Comparison of ENCODE assay signal across 8 mouse cellular contexts in genomic region chr10:79920958-79921535, GRCm38 (mm10). TPM values are rescaled to one million over a fixed set of nuclear protein-coding genes. Genes with fewer than 3 reads are reported as not detected.
DNase-seq lines count a peak whose midpoint lies in the region; ATAC-seq and TF ChIP-seq lines count a peak whose summit lies in the region.

R3hdm4 (minus strand) TSS chr10:79921208.

- H3K4me3 ChIP-seq in left cerebral cortex, adult 2 months = peak within 1 kb of the TSS; percentile 11; the same call in 1 of the 2 replicates
- H3K4me3 ChIP-seq in gastrocnemius, adult 2 months = peak within 1 kb of the TSS; percentile 50
- H3K4me3 ChIP-seq in hindbrain, postnatal 0 days (ENCODE audit: low read length) = peak within 1 kb of the TSS; percentile 30

- no peak for ATAC-seq in hindbrain, postnatal 0 days
- no peak for ATAC-seq in megakaryocyte, adult 5-6 weeks (ENCODE audit: poor library complexity, severe bottlenecking)

- intact Hi-C loops in left cerebral cortex, adult 2 months (cut with DNase I) = no loop called here
- intact Hi-C loops in gastrocnemius, adult 2 months (cut with DNase I) = no loop called here

- no peak for DNase-seq in left cerebral cortex, adult 2 months (ENCODE audit: extremely low spot score in 1 of 2, low spot score in 2 of 2)
- no peak for DNase-seq in left cerebral cortex, adult 9 months (ENCODE audit: low spot score in 2 of 2)
- no peak for DNase-seq in adrenal gland, postnatal 25 days
- no peak for DNase-seq in gastrocnemius, adult 2 months
- no peak for DNase-seq in hindbrain, postnatal 0 days (ENCODE audit: low spot score)
- no peak for DNase-seq in right cerebral cortex, postnatal 10 days (ENCODE audit: low spot score in 2 of 2)
- DNase-seq in spleen, postnatal 10 days (ENCODE audit: low spot score in 2 of 2) = no peak

- peak within 1 kb of the TSS; percentile 31 for H3K9ac ChIP-seq in hindbrain, postnatal 0 days (replicated peaks; ENCODE audit: low read length)

- no peaks in the 10 kb centered on the region for H3K9me3 ChIP-seq in hindbrain, postnatal 0 days (ENCODE audit: low read length)

- no peaks in the 10 kb centered on the region for H3K36me3 ChIP-seq in hindbrain, postnatal 0 days (ENCODE audit: insufficient read depth, low read length)

- no peak for TF ChIP-seq CTCF in left cerebral cortex, adult 2 months (IDR thresholded peaks at IDR 0.05)
- TF ChIP-seq CTCF in gastrocnemius, adult 2 months (IDR thresholded peaks at IDR 0.05) = no peak
- no peak for TF ChIP-seq CTCF in hindbrain, postnatal 0 days (IDR thresholded peaks at IDR 0.05; ENCODE audit: low read depth)

- 4% methylated on average over 41 of the region's 41 CpGs for WGBS in hindbrain, postnatal 0 days

- H3K27me3 ChIP-seq in hindbrain, postnatal 0 days (ENCODE audit: insufficient read depth, low read length) = peaks cover 53% of the 10 kb centered on the region

- no peak within 1 kb of the TSS for H3K27ac ChIP-seq in left cerebral cortex, adult 2 months
- H3K27ac ChIP-seq in gastrocnemius, adult 2 months = no peak within 1 kb of the TSS
- no peak within 1 kb of the TSS for H3K27ac ChIP-seq in hindbrain, postnatal 0 days

- H3K4me2 ChIP-seq in hindbrain, postnatal 0 days (ENCODE audit: low read depth, low read length) = peak within 1 kb of the TSS; percentile 56

- H3K4me1 ChIP-seq in hindbrain, postnatal 0 days (ENCODE audit: insufficient read depth, low read length) = peaks cover 14% of the 10 kb centered on the region; the same call in 1 of the 2 replicates

RNA-seq across cellular contexts. Expression of gene R3hdm4, which starts in this region (rescaled TPM):
- total RNA-seq in left cerebral cortex, adult 2 months (2021) = 100 to 1,000 TPM; 318 to 346 TPM
- total RNA-seq in adrenal gland, postnatal 25 days (2021) = 85.5 and 98.9 TPM in 2 replicates
- 100 to 1,000 TPM; 107 to 121 TPM for total RNA-seq in gastrocnemius, adult 2 months (2021)
- total RNA-seq in hindbrain, postnatal 0 days (2014; rRNA removed) = 111 and 133 TPM in 2 replicates
- polyA plus RNA-seq in hindbrain, postnatal 0 days (2015; fragmentation: Nextera tagmentation; extraction: Ambion mirVana) = 252 and 267 TPM in 2 replicates
- 118 and 121 TPM in 2 replicates for total RNA-seq in megakaryocyte, adult 5-6 weeks (2015)
- total RNA-seq in megakaryocyte, adult 5-6 weeks (2017) = 92.1 and 134 TPM in 2 replicates
